Mouse (Mus musculus): ENCODE measurements at regions not wholly inside any gene's neighbourhood (a gene's known extent, or its start where the extent isn't known, plus 50 kb on each side); places are given as distances from the start of the nearest gene placed in this dataset.

DNA sequence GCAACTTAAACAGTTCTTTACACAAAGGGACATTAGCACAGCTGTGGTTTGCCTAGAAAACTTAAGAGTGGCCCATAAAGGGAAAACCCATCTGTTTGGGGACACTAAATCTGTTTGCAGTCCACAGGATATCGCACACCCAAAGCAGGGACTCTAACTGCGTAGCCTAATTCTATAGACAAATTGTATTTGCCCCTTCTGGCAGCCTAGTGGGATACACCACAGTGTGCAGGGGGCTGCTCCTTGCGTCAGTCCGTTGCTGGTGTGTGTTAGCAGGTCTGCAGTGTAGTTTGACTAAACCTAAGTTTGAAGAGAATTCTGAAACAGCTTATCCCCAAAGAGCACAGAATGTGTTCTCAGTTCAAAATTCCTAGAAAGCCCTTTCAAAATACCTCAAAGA lies 484.9 kb upstream of the Kif2a start:
- TF ChIP-seq CTCF (IDR thresholded peaks at IDR 0.05; ENCODE audit: insufficient read depth, low read depth, low read length) (no peak), POLR2A (IDR thresholded peaks at IDR 0.05; ENCODE audit: insufficient read depth, low read depth, low read length) (no peak)
